Mouse (Mus musculus) left cerebral cortex, adult 2 months (tissue): ENCODE measurements around the gene Gm47985. TPM values are rescaled to one million over a fixed set of nuclear protein-coding genes. Genes with fewer than 3 reads are reported as not detected.
A peak's percentile ranks its signal among the peaks of the same experiment; 100 is the strongest.
"Not testable (repeated sequence)": the region's sequence is repeated elsewhere in the genome, so short reads cannot be mapped to it uniquely, and the experiment has no call there.

Experiments used
- DNase-seq, 2 experiments: peaks; one replicate each; pipeline ENCODE4 v3.0.0; 2021 to 2022; ENCODE audit warnings: low spot score in 2 of 2, mixed read lengths in 1 of 2; ENCODE audit errors: extremely low spot score in 1 of 2
- H3K27ac ChIP-seq: fragments of 200-600 bp; 2 replicates; pipeline ENCODE4 v1.8.1; 2022
- H3K4me3 ChIP-seq: fragments of 200-600 bp; 2 replicates; pipeline ENCODE4 v1.8.1; 2022
- CTCF ChIP-seq: fragments of 200-600 bp; IDR thresholded peaks from 2 replicates; pipeline ENCODE4 v1.8.1; 2022; ENCODE audit warnings: antibody characterized with exemption, mild to moderate bottlenecking, moderate library complexity
- intact Hi-C: fragments of 180-260 bp; cut with DNase I; formaldehyde crosslinking; loops from one replicate; pipeline ENCODE4 v1.15.1; 2025
- total RNA-seq, 2 experiments: library from RNA; stranded (reverse); gene quantifications; 2 replicates each; pipeline ENCODE4 v1.2.3; 2021

The Gm47985 gene
- total RNA-seq, 2 experiments from 2014 or later: not detected

DNA sequence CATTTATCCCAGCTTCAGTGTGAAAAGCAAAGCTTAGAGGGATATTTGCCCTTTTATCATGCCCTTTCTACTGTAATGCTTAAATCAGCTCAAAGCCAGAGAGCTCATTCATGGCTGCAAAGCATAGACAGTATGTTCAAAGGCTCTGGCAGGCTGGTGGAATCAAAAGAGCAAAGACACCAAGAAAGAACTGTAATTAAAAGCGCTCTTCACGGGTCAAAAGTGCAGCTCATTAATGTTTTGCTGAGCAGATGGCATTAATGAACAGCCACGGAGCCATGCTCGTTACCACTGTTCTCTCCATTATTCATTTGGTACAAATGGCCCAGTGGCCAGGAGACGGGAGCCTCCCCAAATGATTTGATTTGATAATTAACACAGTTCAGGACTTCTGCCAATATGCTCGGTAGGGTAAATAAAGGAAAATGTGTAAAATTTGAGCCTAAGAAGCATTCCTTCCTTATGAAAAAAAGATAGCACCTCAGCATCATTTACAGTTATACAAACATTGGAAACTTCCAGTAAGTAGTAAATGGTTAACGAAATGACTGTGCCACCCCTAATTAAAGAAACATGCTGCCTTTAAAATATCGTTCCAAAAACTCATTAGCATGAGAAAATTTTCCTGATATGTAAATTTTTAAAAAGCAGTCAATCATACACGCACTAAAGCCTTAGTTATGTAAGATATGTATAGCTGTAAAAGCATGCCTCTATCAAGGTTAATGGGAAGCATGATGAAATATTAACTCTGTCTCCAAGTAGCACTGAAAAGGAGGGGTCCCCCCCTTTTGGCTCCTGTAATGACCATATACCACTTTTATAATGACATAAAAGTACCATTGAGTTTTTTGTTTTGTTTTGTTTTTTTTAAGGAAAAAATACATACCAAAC, 24.1 kb upstream of the Gm47985 start:
- no peak for DNase-seq
- no peak overlapping the region for H3K4me3 ChIP-seq
- intact Hi-C loops: no loop called here
- no peak overlapping the region for H3K27ac ChIP-seq
- no peak for TF ChIP-seq CTCF

DNA sequence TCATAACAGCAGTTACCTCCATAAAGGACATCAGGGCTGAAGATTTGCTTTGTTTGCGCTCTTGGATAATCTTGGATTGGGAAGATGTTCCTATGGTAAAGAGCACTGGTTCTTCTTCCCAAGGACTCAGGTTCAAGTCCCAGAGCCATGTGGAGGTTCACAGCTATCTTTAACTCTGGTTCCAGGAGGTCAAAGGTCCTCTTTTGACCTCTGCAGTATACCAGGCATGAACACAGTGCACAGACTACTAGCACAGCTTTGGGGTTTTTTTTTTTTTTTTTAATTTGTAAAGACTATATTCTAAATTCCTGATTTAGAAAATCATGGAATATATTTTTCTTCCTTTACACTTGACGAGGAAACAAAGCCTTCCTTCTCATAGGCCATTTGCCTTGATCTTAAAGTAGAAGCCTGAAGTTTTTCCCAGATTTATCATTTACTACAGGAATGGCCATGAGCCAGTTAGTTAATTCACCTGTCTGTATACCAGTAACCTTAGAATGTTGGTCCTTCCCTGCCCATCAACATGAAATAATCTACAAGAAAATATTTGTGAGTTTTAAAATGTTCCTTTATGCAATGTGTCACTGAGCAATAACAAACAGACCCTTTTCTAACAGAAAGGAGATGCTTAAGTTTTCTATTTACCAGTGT, 23.4 kb upstream of the Gm47985 start:
- intact Hi-C loops: no loop called here
- Histone ChIP-seq H3K4me3 (no peak overlapping the region), H3K27ac (no peak overlapping the region)
- no peak for TF ChIP-seq CTCF
- DNase-seq: no peak

DNA sequence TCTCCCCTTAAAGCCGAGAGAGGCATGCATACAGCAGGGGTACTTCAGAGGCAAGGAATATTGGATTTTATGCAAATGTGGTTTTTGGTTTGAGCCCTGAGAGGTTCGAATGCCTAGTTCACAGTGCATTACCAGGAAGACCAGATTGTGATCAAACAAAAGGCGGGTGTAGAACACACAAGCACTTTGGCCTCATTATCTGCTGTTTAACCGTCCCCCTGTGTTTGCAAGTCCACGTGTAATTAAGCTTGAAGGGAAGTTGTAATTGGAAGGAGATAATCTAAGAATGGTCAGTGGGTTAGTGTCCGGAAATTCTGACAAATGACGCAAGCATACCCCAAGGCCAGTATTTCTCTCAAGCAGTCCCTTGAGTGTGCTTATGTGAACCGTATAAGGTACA, 16.3 kb upstream of the Gm47985 start:
- H3K4me3 ChIP-seq: no peak overlapping the region
- intact Hi-C loops: no loop called here
- no peak for DNase-seq
- H3K27ac ChIP-seq: no peak overlapping the region
- TF ChIP-seq CTCF: no peak

DNA sequence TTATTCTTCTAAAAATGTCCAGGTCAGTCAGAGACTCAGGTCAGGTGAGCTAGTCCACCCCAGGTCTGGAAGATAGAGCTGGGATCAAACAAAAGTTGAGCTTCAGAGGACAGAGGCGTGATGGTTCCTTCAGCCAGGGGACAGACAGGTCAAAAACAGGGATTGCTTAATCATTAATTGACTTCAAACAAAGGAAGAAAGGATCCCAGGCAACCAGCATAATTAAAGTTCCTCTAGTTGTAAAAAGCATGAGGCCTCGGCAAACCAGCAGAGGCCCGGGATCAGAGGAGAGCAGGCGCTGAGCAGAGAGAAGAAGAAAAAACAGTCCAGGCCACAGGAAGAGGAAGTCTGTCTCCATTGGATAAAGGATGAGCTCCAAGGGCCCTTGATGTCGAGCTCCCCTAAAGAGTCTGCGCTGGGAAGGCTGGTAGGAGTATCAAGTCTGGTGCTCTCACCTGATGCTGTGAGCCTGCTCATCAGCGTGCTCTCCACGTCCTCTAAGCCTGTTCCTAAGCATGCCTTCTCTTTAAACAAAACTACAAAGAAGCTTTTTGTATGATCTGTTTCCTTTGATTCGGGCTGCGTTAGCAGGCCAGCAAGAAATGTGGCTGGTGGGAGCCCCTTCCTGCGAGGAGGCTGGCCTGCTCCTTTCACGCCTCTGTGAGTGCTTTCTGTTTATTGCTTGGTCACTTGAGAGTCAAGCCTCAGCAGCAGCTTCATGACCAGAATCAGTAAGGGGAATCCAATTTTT, 14.9 kb upstream of the Gm47985 start:
- no peak overlapping the region for H3K27ac ChIP-seq

DNA sequence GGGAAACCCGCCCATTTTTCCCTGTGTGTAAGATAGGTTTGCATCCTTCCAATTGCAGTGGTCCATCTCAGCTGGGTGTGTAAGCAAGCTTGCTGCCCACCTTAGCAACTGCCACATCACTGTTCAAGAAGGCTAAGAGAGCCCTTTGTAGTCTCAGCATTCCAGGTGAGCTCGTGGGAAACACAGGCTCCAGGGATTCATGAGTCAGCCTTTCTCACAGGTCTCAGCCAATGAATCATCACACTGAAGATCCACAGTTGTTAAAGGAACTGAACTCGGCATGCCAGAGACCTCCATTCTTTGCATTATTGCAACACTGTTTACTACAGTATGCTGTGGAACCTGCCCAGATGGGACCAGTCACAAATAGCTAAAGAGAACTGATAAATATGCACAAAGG, 13.7 kb upstream of the Gm47985 start:
- no peak overlapping the region for H3K27ac ChIP-seq
- no peak for DNase-seq
- H3K4me3 ChIP-seq: no peak overlapping the region
- intact Hi-C loops: no loop called here
- no peak for TF ChIP-seq CTCF

More for the DNA sequence above, 14.9 kb upstream of the Gm47985 start:
- no peak overlapping the region for H3K4me3 ChIP-seq
- DNase-seq: no peak
- no peak for TF ChIP-seq CTCF
- intact Hi-C loops: no loop called here

DNA sequence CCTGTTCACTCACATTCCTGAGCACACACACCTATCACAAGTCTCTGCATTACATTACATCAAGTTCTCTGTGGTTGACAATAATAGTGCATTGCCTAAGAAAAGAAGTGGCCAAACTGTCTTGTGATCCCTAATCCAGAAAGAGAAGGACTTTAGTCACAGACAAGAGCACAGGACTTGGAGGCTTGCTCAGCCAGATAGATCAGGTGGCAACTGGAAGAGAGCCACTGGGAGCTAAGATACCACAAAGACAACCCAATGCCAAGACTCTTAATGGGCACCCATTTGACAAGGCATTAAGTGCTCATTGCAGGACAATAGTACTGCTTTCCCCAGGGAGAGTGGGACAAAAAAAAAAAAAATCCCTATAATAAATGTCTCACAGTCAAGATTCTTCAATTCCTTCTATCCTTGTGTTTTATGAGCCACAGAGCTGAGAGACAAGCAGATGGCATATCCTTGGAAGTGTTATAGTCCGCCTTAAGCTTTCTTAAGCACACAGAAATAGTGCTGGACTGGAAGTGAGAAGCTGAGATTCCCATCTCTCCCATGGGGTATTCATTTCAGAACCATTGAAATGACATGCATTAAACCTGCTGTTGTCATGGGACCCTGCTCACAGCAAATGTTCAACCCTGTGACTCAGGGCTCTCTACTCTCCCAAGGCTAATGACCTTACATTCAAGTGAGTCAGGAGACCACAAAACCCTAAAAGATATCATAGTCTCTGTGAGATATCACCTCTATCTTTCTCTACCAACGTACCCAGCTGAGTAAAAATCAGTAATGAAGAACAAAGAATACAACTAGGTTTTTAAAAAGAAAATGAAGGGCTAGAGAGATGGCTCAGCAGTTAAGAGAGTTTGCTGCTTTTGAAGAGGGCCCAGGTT, 10.5 kb upstream of the Gm47985 start:
- intact Hi-C loops: no loop called here
- TF ChIP-seq CTCF: no peak
- Histone ChIP-seq H3K27ac (no peak overlapping the region; the same call in 1 of the 2 replicates), H3K4me3 (no peak overlapping the region)
- DNase-seq: no peak

DNA sequence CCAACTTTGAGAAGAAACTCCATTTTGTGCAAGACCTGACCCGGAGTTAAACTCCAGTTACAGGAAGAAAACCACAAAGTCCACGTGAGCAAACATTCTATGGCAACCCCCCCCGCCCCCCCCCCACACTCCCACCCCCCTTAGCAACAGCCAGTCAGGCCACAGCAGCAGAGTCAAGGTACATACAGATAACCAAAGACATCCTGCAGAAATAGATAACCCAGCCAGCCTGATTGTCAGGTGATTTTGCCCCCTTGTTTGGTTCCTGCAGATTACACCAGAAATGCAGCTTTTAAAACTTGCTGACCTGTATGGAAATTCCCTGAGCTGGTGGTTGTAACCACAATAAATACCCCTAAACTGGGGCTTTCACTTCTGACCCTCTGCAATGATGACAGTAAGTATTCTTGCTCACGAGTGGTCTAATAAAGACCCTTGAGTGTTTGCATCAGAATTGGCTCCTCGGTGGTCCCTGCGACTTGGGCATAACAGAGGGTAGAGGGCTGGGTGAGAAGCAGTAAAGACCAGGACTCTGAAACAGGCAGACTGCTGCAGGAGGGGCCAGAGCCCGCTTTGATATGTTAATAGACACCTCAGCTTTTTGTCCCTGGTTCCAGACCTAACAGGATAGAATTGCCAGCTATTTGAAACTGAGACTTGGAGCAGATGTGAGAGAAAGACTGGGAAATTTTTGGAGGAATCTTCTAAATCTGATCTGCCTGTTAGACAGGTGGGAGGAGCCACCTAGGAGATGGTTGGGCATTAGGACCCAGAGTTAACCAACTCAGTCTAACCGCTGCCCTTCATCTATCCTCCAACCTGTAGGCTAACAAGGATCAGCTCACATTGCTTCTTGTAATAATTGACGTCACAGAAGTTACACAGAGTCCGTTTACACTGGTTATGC, 5.1 kb upstream of the Gm47985 start:
- intact Hi-C loops: no loop called here
- DNase-seq: no peak
- Histone ChIP-seq H3K4me3 (peak overlapping the region; percentile 32), H3K27ac (no peak overlapping the region)
- no peak for TF ChIP-seq CTCF

DNA sequence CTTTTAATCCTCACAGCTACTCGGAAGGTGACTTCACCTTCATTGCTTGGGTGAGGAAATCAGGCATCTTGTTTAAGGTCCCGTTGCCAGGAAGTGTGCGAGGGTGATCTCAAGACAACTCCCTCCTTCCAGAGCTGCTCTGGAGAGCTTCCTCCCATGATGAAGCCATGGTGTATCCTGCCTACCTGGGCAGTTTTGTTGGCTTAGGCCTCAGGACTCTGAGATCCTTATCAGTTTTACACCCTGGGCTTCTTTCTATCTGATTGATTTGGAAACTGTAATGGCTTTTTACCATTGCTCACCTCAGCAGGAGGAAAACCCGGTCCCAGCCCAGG, 4.4 kb upstream of the Gm47985 start:
- intact Hi-C loops: no loop called here

DNA sequence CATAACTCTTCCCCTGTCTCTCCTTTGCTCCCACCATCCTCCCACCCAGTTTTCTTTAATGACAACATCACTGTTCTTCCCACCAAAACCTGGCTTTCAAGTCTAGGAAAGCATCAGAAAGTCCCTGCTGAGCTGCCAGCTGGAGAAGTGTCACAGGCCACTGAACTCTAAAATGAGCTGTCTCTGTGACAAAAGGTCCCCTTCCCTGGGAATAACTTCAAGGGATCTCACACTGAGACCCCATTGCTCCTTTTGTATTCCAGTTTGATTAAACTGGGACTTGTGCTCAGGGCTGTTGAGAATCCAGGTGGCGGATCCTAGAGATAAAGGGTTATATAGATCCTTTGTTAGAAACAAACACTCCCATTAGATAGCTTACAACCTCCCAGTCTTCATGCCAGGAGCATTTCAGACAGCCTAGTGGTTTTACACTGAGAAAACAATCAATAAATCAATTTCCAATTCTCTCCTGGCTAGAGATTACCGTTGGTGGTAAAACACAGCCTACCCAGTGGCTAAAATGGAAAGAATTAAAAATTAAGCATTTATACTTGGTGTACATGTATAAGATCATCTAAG, 3.7 kb upstream of the Gm47985 start:
- DNase-seq: no peak
- Histone ChIP-seq H3K4me3 (no peak overlapping the region), H3K27ac (no peak overlapping the region)
- no peak for TF ChIP-seq CTCF
- intact Hi-C loops: no loop called here

More for the DNA sequence above, 4.4 kb upstream of the Gm47985 start:
- no peak overlapping the region for H3K27ac ChIP-seq
- DNase-seq: no peak
- peak overlapping the region; percentile 32 for H3K4me3 ChIP-seq
- TF ChIP-seq CTCF: no peak

DNA sequence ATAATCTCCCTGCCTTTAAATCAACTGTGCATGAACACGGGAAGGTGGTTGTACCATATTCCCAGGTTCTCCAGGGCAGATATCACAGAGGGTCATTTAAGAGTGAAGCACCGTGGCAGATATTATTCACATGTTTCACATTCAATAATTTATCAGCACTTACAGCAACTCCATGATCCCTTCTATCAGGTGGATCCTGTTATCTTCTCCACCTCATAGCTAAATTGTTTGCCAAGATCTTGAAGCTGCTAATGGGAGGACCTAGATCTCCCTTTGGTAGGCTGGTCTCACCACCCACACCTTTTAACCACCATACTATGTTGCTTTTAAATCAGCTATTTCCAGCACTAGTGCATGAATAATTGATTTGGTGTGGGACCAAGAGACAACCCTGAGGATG, 2.2 kb upstream of the Gm47985 start:
- TF ChIP-seq CTCF: no peak
- intact Hi-C loops: no loop called here
- no peak for DNase-seq
- Histone ChIP-seq H3K27ac (no peak overlapping the region), H3K4me3 (no peak overlapping the region)

DNA sequence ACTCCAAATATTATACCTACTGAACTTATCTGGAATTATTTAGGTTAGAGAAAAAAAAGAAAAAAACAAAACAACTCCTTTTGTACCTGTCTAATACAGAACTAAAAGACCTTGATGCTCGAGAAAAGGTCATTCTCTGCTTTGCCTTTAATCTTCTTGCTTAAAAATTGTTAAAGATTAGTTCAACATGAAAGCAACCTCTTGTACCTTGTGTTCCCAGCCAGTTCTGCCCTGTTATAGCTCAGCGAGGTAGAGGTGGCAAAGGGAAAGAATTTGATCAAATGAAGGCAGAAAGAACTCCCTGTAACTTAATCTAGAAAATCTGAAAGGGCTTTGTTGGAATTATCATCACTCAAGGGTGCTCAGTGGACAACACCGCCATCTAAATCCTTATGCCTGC, 3.8 kb downstream of the Gm47985 start:
- H3K27ac ChIP-seq, intact Hi-C loops, DNase-seq, H3K4me3 ChIP-seq: not testable (repeated sequence)

DNA sequence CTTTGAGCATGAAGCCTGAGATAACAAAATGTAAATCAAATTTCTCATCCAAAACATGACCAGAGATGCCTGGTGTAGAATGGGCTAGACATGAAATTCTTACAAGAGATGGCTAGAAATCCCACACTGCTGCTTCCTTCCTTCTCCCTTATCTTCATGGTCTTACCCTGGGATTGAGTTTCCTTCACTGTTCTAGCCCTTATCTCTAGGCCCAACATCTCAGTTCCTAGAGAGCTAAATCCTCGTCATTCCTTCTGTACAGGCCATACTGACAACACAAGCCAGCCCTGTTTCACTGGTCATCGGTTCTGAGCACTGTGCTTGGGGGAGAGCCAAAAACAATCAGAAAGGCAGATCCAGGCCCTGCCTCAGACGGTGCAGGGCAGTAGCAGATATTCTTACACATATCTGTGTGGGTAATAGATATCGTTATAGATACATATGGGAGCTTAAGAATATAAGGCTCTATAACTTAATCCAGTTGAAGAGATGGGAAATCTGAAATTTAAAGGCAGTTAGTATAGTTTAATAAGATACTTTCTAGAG, 4.6 kb downstream of the Gm47985 start:
- H3K27ac ChIP-seq, DNase-seq, intact Hi-C loops, H3K4me3 ChIP-seq: not testable (repeated sequence)
